In the genomic region with DNA sequence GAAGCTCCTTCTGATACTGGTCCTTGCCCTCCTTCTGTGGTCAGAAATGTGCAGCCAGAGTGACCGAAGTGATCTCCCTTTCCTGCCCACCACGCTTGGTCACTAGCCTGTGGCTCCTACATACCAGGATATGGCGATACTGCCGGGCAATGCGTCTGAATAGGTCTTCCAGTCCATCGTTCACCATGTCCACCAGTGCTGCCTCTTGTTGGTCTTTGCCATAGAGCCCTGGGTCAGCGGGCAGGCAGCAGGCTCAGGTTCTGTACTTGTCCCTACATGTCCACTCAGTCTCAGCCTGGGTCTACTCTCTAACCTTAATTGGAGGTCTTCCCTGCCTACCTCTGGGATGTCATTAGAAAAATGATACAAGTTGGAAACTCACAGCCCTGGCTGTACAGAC, we compare ENCODE assay signal across 26 mouse cellular contexts. TPM values are rescaled to one million over a fixed set of nuclear protein-coding genes. Genes with fewer than 3 reads are reported as not detected.
DNase-seq lines count a peak whose midpoint lies in the region; ATAC-seq and TF ChIP-seq lines count a peak whose summit lies in the region.
"Had no signal": no experiment of that assay in that cellular context is flagged by ENCODE, and none has a peak within 500 bp of the region (broad histone marks: within the 10 kb centered on the region; RNA-seq: fewer than 3 reads in every experiment).

No protein-coding gene starts in this region.

- H3K36me3 ChIP-seq in heart, embryonic 10.5 days: no peaks in the 10 kb centered on the region
- H3K36me3 ChIP-seq in megakaryocyte, embryonic 14.5 days (replicated peaks; ENCODE audit: low read length): no peaks in the 10 kb centered on the region
- no peaks in the 10 kb centered on the region for H3K36me3 ChIP-seq in liver, embryonic 14.5 days (replicated peaks; ENCODE audit: control insufficient read depth, insufficient read depth, low read depth)
- H3K36me3 ChIP-seq: embryonic facial prominence, embryonic 10.5 days; heart, embryonic 15.5 days; hindbrain, embryonic 12.5 days had no signal

- 0 out of 2 replicates have a peak, but pooled peaks cover 5% of the 10 kb centered on the region for H3K27me3 ChIP-seq in heart, embryonic 10.5 days (ENCODE audit: insufficient read depth, poor library complexity, severe bottlenecking)
- peaks cover 63% of the 10 kb centered on the region for H3K27me3 ChIP-seq in megakaryocyte, embryonic 14.5 days (replicated peaks)
- H3K27me3 ChIP-seq in liver, embryonic 14.5 days (ENCODE audit: control insufficient read depth, insufficient read depth, low read length): no peaks in the 10 kb centered on the region
- H3K27me3 ChIP-seq: forebrain, embryonic 13.5 days; heart, embryonic 15.5 days; hindbrain, embryonic 12.5 days; Patski had no signal

- no peak for TF ChIP-seq CTCF in liver, embryonic 14.5 days (IDR thresholded peaks at IDR 0.05; ENCODE audit: low read depth)

- H3K4me1 ChIP-seq in heart, embryonic 10.5 days: peaks cover 30% of the 10 kb centered on the region
- H3K4me1 ChIP-seq in megakaryocyte, embryonic 14.5 days: peaks cover 29% of the 10 kb centered on the region
- peaks cover 24 to 34% of the 10 kb centered on the region in 2 experiments for H3K4me1 ChIP-seq in liver, embryonic 14.5 days (replicated peaks; ENCODE audit: control insufficient read depth in 2 of 2, insufficient read depth in 2 of 2, low read length in 1 of 2)
- H3K4me1 ChIP-seq: embryonic facial prominence, embryonic 10.5 days; forebrain, embryonic 13.5 days; hindbrain, embryonic 12.5 days had no signal

- DNase-seq in heart, embryonic 10.5 days (ENCODE audit: low spot score): peak; percentile 65
- DNase-seq in heart, postnatal 4 days: no peak
- no peak for DNase-seq in liver, embryonic 14.5 days (ENCODE audit: low read depth in 3 of 3, low spot score in 3 of 3)
- DNase-seq in frontal cortex, postnatal 10 days (ENCODE audit: low spot score in 2 of 2): no peak
- DNase-seq in kidney, postnatal 14 days: no peak
- DNase-seq: cerebellum, adult 2 months; cerebellum, postnatal 10 days; forebrain, postnatal 0 days; gastrocnemius, adult 2 months; gastrocnemius, postnatal 25 days; heart, adult 18-20 months had no signal

- no peak for ATAC-seq in megakaryocyte, adult 5-6 weeks (ENCODE audit: poor library complexity, severe bottlenecking)
- no peak for ATAC-seq in liver, embryonic 14.5 days (ENCODE audit: insufficient read depth)
- ATAC-seq: activated CD4-positive, CD25-positive, alpha-beta regulatory T cell, adult 4 months; forebrain, embryonic 13.5 days; forebrain, postnatal 0 days; hindbrain, embryonic 16.5 days; Patski had no signal

- no peak overlapping the region for H3K9ac ChIP-seq in liver, embryonic 14.5 days (replicated peaks)
- H3K9ac ChIP-seq: forebrain, embryonic 13.5 days; forebrain, postnatal 0 days; heart, embryonic 15.5 days; hindbrain, embryonic 12.5 days had no signal

- H3K4me2 ChIP-seq in liver, embryonic 14.5 days (ENCODE audit: low read depth): 0 out of 2 replicates have a peak overlapping the region, but pooled peaks have one; percentile 15
- H3K4me2 ChIP-seq: forebrain, embryonic 13.5 days; heart, embryonic 11.5 days; heart, embryonic 15.5 days; hindbrain, embryonic 12.5 days had no signal

- no peaks in the 10 kb centered on the region for H3K9me3 ChIP-seq in heart, embryonic 10.5 days
- H3K9me3 ChIP-seq in megakaryocyte, embryonic 14.5 days: no peaks in the 10 kb centered on the region
- H3K9me3 ChIP-seq in liver, embryonic 14.5 days (ENCODE audit: control insufficient read depth, low read length): no peaks in the 10 kb centered on the region
- H3K9me3 ChIP-seq: embryonic facial prominence, embryonic 10.5 days; forebrain, embryonic 13.5 days; heart, embryonic 15.5 days; hindbrain, embryonic 12.5 days had no signal

- TF ChIP-seq EP300 in liver, embryonic 14.5 days (IDR thresholded peaks at IDR 0.05; ENCODE audit: low read depth): no peak

- H3K27ac ChIP-seq in heart, embryonic 10.5 days: no peak overlapping the region; the same call in 1 of the 2 replicates
- peak overlapping the region; percentile 31; the same call in 1 of the 2 replicates for H3K27ac ChIP-seq in liver, embryonic 14.5 days
- H3K27ac ChIP-seq: embryonic facial prominence, embryonic 10.5 days; forebrain, embryonic 13.5 days; gastrocnemius, adult 2 months; heart, embryonic 15.5 days; hindbrain, embryonic 12.5 days had no signal

- H3K4me3 ChIP-seq in heart, embryonic 10.5 days: no peak overlapping the region
- H3K4me3 ChIP-seq in megakaryocyte, embryonic 14.5 days (replicated peaks): peak overlapping the region; percentile 11
- H3K4me3 ChIP-seq in liver, embryonic 14.5 days (ENCODE audit: insufficient read depth in 1 of 2, low read depth in 2 of 2, low read length in 2 of 2): no peak overlapping the region
- H3K4me3 ChIP-seq: embryonic facial prominence, embryonic 10.5 days; forebrain, embryonic 13.5 days; gastrocnemius, adult 2 months; heart, embryonic 15.5 days; hindbrain, embryonic 12.5 days had no signal

- WGBS in heart, embryonic 10.5 days: 90% methylated on average over 7 of the region's 7 CpGs
- WGBS in liver, embryonic 14.5 days (ENCODE audit: insufficient replicate concordance): 87% methylated on average over 7 of the region's 7 CpGs

RNA-seq across cellular contexts. Expression of a gene that starts 1.4 kb away (rescaled TPM):
- polyA plus RNA-seq in heart, embryonic 10.5 days (2016; fragmentation: Nextera tagmentation; extraction: Ambion mirVana): 0.37 TPM in 1 of 2 replicates, not detected in the other
- not detected for total RNA-seq in heart, postnatal 4 days (2021)
- not detected in 2 replicates for polyA plus RNA-seq in megakaryocyte, embryonic 14.5 days (2012; ENCODE audit: insufficient read depth, low replicate concordance)
- total RNA-seq in megakaryocyte, adult 5-6 weeks (2015): 3.0 and 5.0 TPM in 2 replicates
- total RNA-seq in megakaryocyte, adult 5-6 weeks (2017): 4.0 and 4.5 TPM in 2 replicates
- polyA plus RNA-seq in liver, embryonic 14.5 days (2012; rRNA removed): 78.5 and 87.0 TPM in 2 replicates
- 65.7 and 69.6 TPM in 2 replicates for polyA plus RNA-seq in liver, embryonic 14.5 days (2014; fragmentation: Nextera tagmentation; extraction: Ambion mirVana)
- total RNA-seq: forebrain, postnatal 0 days; gastrocnemius, adult 2 months; gastrocnemius, postnatal 25 days; heart, adult 18-20 months; heart, postnatal 25 days had no signal
- polyA plus RNA-seq: cerebellum, adult 2 months; embryonic facial prominence, embryonic 10.5 days; forebrain, embryonic 13.5 days; forebrain, postnatal 0 days; hindbrain, embryonic 12.5 days; hindbrain, embryonic 16.5 days; Patski had no signal

RNA-seq across cellular contexts. Expression of a gene that starts 12.1 kb away (rescaled TPM):
- polyA plus RNA-seq in heart, embryonic 10.5 days (2016; fragmentation: Nextera tagmentation; extraction: Ambion mirVana): 2.9 TPM in 2 replicates
- total RNA-seq in heart, postnatal 4 days (2021): 10 to 100 TPM; 69.7 to 73.5 TPM
- polyA plus RNA-seq in megakaryocyte, embryonic 14.5 days (2012; ENCODE audit: insufficient read depth, low replicate concordance): not detected in 2 replicates
- 4.8 TPM in 1 of 2 replicates, not detected in the other for total RNA-seq in megakaryocyte, adult 5-6 weeks (2015)
- total RNA-seq in megakaryocyte, adult 5-6 weeks (2017): 1.8 TPM in 1 of 2 replicates, not detected in the other
- polyA plus RNA-seq in liver, embryonic 14.5 days (2012; rRNA removed): 6.6 and 7.9 TPM in 2 replicates
- polyA plus RNA-seq in liver, embryonic 14.5 days (2014; fragmentation: Nextera tagmentation; extraction: Ambion mirVana): 6.9 and 7.3 TPM in 2 replicates

RNA-seq across cellular contexts. Expression of a gene that starts 20.2 kb away (rescaled TPM):
- polyA plus RNA-seq in heart, embryonic 10.5 days (2016; fragmentation: Nextera tagmentation; extraction: Ambion mirVana): 402 and 470 TPM in 2 replicates
- 100 to 1,000 TPM; 219 to 261 TPM for total RNA-seq in heart, postnatal 4 days (2021)
- polyA plus RNA-seq in megakaryocyte, embryonic 14.5 days (2012; ENCODE audit: insufficient read depth, low replicate concordance): 128 and 173 TPM in 2 replicates
- 257 and 287 TPM in 2 replicates for total RNA-seq in megakaryocyte, adult 5-6 weeks (2015)
- 69.5 and 80.2 TPM in 2 replicates for total RNA-seq in megakaryocyte, adult 5-6 weeks (2017)
- 230 and 274 TPM in 2 replicates for polyA plus RNA-seq in liver, embryonic 14.5 days (2012; rRNA removed)
- 511 and 557 TPM in 2 replicates for polyA plus RNA-seq in liver, embryonic 14.5 days (2014; fragmentation: Nextera tagmentation; extraction: Ambion mirVana)

RNA-seq across cellular contexts. Expression of a gene that starts 23.4 kb away (rescaled TPM):
- polyA plus RNA-seq in heart, embryonic 10.5 days (2016; fragmentation: Nextera tagmentation; extraction: Ambion mirVana): not detected in 2 replicates
- total RNA-seq in heart, postnatal 4 days (2021): not detected
- polyA plus RNA-seq in megakaryocyte, embryonic 14.5 days (2012; ENCODE audit: insufficient read depth, low replicate concordance): not detected in 2 replicates
- not detected in 2 replicates for total RNA-seq in megakaryocyte, adult 5-6 weeks (2015)
- total RNA-seq in megakaryocyte, adult 5-6 weeks (2017): not detected in 2 replicates
- polyA plus RNA-seq in liver, embryonic 14.5 days (2012; rRNA removed): 0.16 and 0.17 TPM in 2 replicates
- 0.20 and 0.44 TPM in 2 replicates for polyA plus RNA-seq in liver, embryonic 14.5 days (2014; fragmentation: Nextera tagmentation; extraction: Ambion mirVana)
- total RNA-seq: adrenal gland, adult 18-20 months; adrenal gland, postnatal 14 days; forebrain, postnatal 0 days; gastrocnemius, adult 2 months; gastrocnemius, postnatal 25 days; heart, adult 18-20 months; heart, postnatal 25 days had no signal
- polyA plus RNA-seq: activated CD4-positive, CD25-positive, alpha-beta regulatory T cell, adult 4 months; C2C12; embryonic facial prominence, embryonic 10.5 days; embryonic facial prominence, embryonic 14.5 days; forebrain, embryonic 13.5 days; forebrain, postnatal 0 days; heart, embryonic 11.5 days; heart, embryonic 15.5 days; hindbrain, embryonic 12.5 days; hindbrain, embryonic 16.5 days; Patski had no signal

RNA-seq across cellular contexts. Expression of a gene that starts 39.0 kb away (rescaled TPM):
- 67.9 and 86.0 TPM in 2 replicates for polyA plus RNA-seq in heart, embryonic 10.5 days (2016; fragmentation: Nextera tagmentation; extraction: Ambion mirVana)
- 10 to 100 TPM; 22.4 to 23.6 TPM for total RNA-seq in heart, postnatal 4 days (2021)
- 140 and 181 TPM in 2 replicates for polyA plus RNA-seq in megakaryocyte, embryonic 14.5 days (2012; ENCODE audit: insufficient read depth, low replicate concordance)
- 245 and 277 TPM in 2 replicates for total RNA-seq in megakaryocyte, adult 5-6 weeks (2015)
- total RNA-seq in megakaryocyte, adult 5-6 weeks (2017): 72.9 and 83.4 TPM in 2 replicates
- 52.5 and 64.8 TPM in 2 replicates for polyA plus RNA-seq in liver, embryonic 14.5 days (2012; rRNA removed)
- polyA plus RNA-seq in liver, embryonic 14.5 days (2014; fragmentation: Nextera tagmentation; extraction: Ambion mirVana): 99.9 and 101 TPM in 2 replicates

Comparison
In these comparisons a context has a peak if more than half of its experiments do, and no peak if none do; other contexts are left out.
1. RNA of a gene that starts 1.4 kb away (polyA plus RNA-seq): 65.7 to 87.0 TPM in liver, embryonic 14.5 days; 0.37 TPM in heart, embryonic 10.5 days and not detected in megakaryocyte, embryonic 14.5 days; every median in the first group is over 10 times any median in the second.